Mouse (Mus musculus): Measurements from ENCODE around the gene Cckbr. TPM values are rescaled to one million over a fixed set of nuclear protein-coding genes. Genes with fewer than 3 reads are reported as not detected.

The Cckbr gene
- total RNA-seq (2014; rRNA removed) (9.9 and 12.0 TPM in 2 replicates), polyA plus RNA-seq (2015; fragmentation: Nextera tagmentation; extraction: Ambion mirVana) (6.3 and 7.7 TPM in 2 replicates)

- H3K4me1 ChIP-seq (ENCODE audit: insufficient read depth, low read length): peaks cover 7% of the 10 kb centered on the region
- H3K9me3 ChIP-seq (ENCODE audit: low read length): no peaks in the 10 kb centered on the region
- DNase-seq (ENCODE audit: low spot score): peak; percentile 38
- peak within 1 kb of the TSS; percentile 73 for H3K9ac ChIP-seq (replicated peaks; ENCODE audit: low read length, poor library complexity, severe bottlenecking)
- H3K36me3 ChIP-seq (ENCODE audit: insufficient read depth, low read length): no peaks in the 10 kb centered on the region
- H3K27ac ChIP-seq (ENCODE audit: low read depth, low read length): peak within 1 kb of the TSS; percentile 38; the same call in 1 of the 2 replicates
- peak within 1 kb of the TSS; percentile 84 for H3K4me2 ChIP-seq (ENCODE audit: low read depth, low read length, poor library complexity, severe bottlenecking)
- under 1% methylated on average over 31 of the region's 31 CpGs for WGBS
- peak; percentile 14; the same call in 1 of the 2 replicates for TF ChIP-seq CTCF (IDR thresholded peaks at IDR 0.05)
- H3K4me3 ChIP-seq (ENCODE audit: low read depth, low read length): peak within 1 kb of the TSS; percentile 63
- peak; percentile 85 for ATAC-seq (ENCODE audit: low FRiP score)
- 0 out of 2 replicates have a peak, but pooled peaks cover 3% of the 10 kb centered on the region for H3K27me3 ChIP-seq (ENCODE audit: insufficient read depth, low read length)
Measured at GRCm38 (mm10) chr7:105425424-105426043, at the start of gene Cckbr. Gene Cckbr (plus strand): TSS chr7:105425731.

DNA sequence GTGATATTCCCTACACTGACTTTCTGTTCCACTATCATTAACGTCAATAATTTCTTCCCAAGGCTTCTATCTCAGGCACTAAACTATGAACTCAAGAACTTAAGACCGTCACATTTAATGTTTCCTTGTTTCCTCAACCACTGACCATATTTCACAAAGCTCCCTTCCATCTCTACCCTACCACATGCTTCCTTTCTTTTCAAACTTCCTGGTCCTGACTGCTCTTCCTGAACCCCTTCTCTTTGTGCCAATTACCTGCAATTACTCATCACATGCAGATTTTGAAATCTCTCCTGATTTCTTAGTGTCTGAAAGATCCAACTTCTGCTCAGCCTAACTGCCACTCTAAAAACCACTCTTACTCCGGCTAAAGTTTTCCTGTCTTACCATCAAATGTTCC is 45.2 kb upstream of the Cckbr start:
- 97% methylated on average over 3 of the region's 3 CpGs for WGBS
- H3K4me3 ChIP-seq (ENCODE audit: low read depth, low read length): no peak overlapping the region
- H3K9ac ChIP-seq (replicated peaks; ENCODE audit: low read length, poor library complexity, severe bottlenecking): no peak overlapping the region
- H3K4me1 ChIP-seq (ENCODE audit: insufficient read depth, low read length): no peaks in the 10 kb centered on the region
- no peaks in the 10 kb centered on the region for H3K27me3 ChIP-seq (ENCODE audit: insufficient read depth, low read length)
- DNase-seq (ENCODE audit: low spot score) (no peak), ATAC-seq (ENCODE audit: low FRiP score) (no peak)
- no peak overlapping the region for H3K4me2 ChIP-seq (ENCODE audit: low read depth, low read length, poor library complexity, severe bottlenecking)
- no peak overlapping the region for H3K27ac ChIP-seq (ENCODE audit: low read depth, low read length)
- no peak for TF ChIP-seq CTCF (IDR thresholded peaks at IDR 0.05)
- H3K9me3 ChIP-seq (ENCODE audit: low read length): no peaks in the 10 kb centered on the region
- peaks cover 69% of the 10 kb centered on the region for H3K36me3 ChIP-seq (ENCODE audit: insufficient read depth, low read length)

- H3K4me1 ChIP-seq (ENCODE audit: insufficient read depth, low read length): no peaks in the 10 kb centered on the region
- no peaks in the 10 kb centered on the region for H3K9me3 ChIP-seq (ENCODE audit: low read length)
- DNase-seq (ENCODE audit: low spot score) (no peak), ATAC-seq (ENCODE audit: low FRiP score) (no peak)
- WGBS: 94% methylated on average over 2 of the region's 2 CpGs
- H3K27ac ChIP-seq (ENCODE audit: low read depth, low read length): no peak overlapping the region
- H3K4me2 ChIP-seq (ENCODE audit: low read depth, low read length, poor library complexity, severe bottlenecking): no peak overlapping the region
- H3K27me3 ChIP-seq (ENCODE audit: insufficient read depth, low read length): no peaks in the 10 kb centered on the region
- no peak overlapping the region for H3K4me3 ChIP-seq (ENCODE audit: low read depth, low read length)
- TF ChIP-seq CTCF (IDR thresholded peaks at IDR 0.05): no peak
- no peak overlapping the region for H3K9ac ChIP-seq (replicated peaks; ENCODE audit: low read length, poor library complexity, severe bottlenecking)
- H3K36me3 ChIP-seq (ENCODE audit: insufficient read depth, low read length): peaks cover 62% of the 10 kb centered on the region
Measured at GRCm38 (mm10) chr7:105387696-105388095, 37.8 kb upstream of the Cckbr start.

DNA sequence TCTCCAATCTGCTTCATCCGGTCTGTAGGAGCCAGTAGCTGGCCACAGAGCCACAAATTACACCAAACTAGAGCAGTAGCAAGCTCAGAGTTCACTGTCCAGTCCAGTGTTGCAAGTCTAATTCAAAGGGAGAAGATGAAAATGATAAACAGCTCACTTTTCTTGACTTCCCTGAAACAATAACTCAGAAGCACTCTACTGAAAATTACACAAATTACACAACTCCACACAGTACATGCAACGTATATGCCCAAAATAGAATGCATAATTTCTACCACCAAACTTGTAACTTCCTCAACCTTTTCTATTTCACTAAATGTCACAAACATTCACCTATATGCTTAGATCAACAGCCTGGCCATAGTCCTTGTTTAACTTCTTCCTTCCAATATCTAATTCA is 35.3 kb upstream of the Cckbr start:
- TF ChIP-seq CTCF (IDR thresholded peaks at IDR 0.05): no peak
- Histone ChIP-seq H3K9ac (replicated peaks; ENCODE audit: low read length, poor library complexity, severe bottlenecking) (no peak overlapping the region), H3K4me2 (ENCODE audit: low read depth, low read length, poor library complexity, severe bottlenecking) (no peak overlapping the region), H3K4me3 (ENCODE audit: low read depth, low read length) (no peak overlapping the region), H3K36me3 (ENCODE audit: insufficient read depth, low read length) (peaks cover 38% of the 10 kb centered on the region), H3K27me3 (ENCODE audit: insufficient read depth, low read length) (no peaks in the 10 kb centered on the region), H3K9me3 (ENCODE audit: low read length) (no peaks in the 10 kb centered on the region), H3K4me1 (ENCODE audit: insufficient read depth, low read length) (no peaks in the 10 kb centered on the region), H3K27ac (ENCODE audit: low read depth, low read length) (no peak overlapping the region)
- WGBS: 94% methylated on average over 2 of the region's 2 CpGs
- DNase-seq (ENCODE audit: low spot score) (no peak), ATAC-seq (ENCODE audit: low FRiP score) (no peak)

DNA sequence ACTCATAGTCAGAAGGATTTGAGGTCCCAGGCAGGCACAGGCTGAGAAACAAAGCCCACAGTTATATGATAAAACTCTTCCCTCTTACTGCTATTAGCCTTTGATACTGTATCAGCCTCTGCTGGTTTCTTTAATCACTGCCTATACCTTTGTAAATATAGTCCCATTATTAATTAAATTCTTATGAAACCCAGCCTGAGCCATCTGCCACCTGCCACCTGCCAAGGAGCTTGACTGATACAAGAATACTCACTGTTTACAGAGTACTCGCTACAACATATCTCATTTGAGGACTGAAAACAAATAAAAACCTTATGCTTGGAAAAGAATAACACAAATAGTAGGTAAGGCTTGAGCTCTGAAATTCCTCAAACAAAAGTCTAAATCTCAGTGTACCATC is 30.9 kb upstream of the Cckbr start:
- TF ChIP-seq CTCF (IDR thresholded peaks at IDR 0.05): no peak
- no peak overlapping the region for H3K4me3 ChIP-seq (ENCODE audit: low read depth, low read length)
- peaks cover 4% of the 10 kb centered on the region; the same call in 1 of the 2 replicates for H3K4me1 ChIP-seq (ENCODE audit: insufficient read depth, low read length)
- no peaks in the 10 kb centered on the region for H3K27me3 ChIP-seq (ENCODE audit: insufficient read depth, low read length)
- no peak for ATAC-seq (ENCODE audit: low FRiP score)
- no peak overlapping the region for H3K4me2 ChIP-seq (ENCODE audit: low read depth, low read length, poor library complexity, severe bottlenecking)
- no peak for DNase-seq (ENCODE audit: low spot score)
- no peak overlapping the region for H3K27ac ChIP-seq (ENCODE audit: low read depth, low read length)
- WGBS: 74% methylated on average over 1 of the region's 1 CpGs
- H3K9me3 ChIP-seq (ENCODE audit: low read length): no peaks in the 10 kb centered on the region
- H3K9ac ChIP-seq (replicated peaks; ENCODE audit: low read length, poor library complexity, severe bottlenecking): no peak overlapping the region
- H3K36me3 ChIP-seq (ENCODE audit: insufficient read depth, low read length): peaks cover 6% of the 10 kb centered on the region

- TF ChIP-seq CTCF (IDR thresholded peaks at IDR 0.05): no peak
- Histone ChIP-seq H3K4me2 (ENCODE audit: low read depth, low read length, poor library complexity, severe bottlenecking) (no peak overlapping the region), H3K36me3 (ENCODE audit: insufficient read depth, low read length) (no peaks in the 10 kb centered on the region; the same call in 1 of the 2 replicates), H3K27ac (ENCODE audit: low read depth, low read length) (no peak overlapping the region), H3K27me3 (ENCODE audit: insufficient read depth, low read length) (no peaks in the 10 kb centered on the region), H3K9ac (replicated peaks; ENCODE audit: low read length, poor library complexity, severe bottlenecking) (no peak overlapping the region), H3K4me1 (ENCODE audit: insufficient read depth, low read length) (peaks cover 4% of the 10 kb centered on the region; the same call in 1 of the 2 replicates), H3K4me3 (ENCODE audit: low read depth, low read length) (no peak overlapping the region), H3K9me3 (ENCODE audit: low read length) (no peaks in the 10 kb centered on the region)
- ATAC-seq (ENCODE audit: low FRiP score) (no peak), DNase-seq (ENCODE audit: low spot score) (no peak)
Measured at GRCm38 (mm10) chr7:105395131-105395820, 30.3 kb upstream of the Cckbr start.

Measured in midbrain, postnatal 0 days (tissue).